8 mouse cellular contexts compared by ENCODE assay signal in the genomic region with DNA sequence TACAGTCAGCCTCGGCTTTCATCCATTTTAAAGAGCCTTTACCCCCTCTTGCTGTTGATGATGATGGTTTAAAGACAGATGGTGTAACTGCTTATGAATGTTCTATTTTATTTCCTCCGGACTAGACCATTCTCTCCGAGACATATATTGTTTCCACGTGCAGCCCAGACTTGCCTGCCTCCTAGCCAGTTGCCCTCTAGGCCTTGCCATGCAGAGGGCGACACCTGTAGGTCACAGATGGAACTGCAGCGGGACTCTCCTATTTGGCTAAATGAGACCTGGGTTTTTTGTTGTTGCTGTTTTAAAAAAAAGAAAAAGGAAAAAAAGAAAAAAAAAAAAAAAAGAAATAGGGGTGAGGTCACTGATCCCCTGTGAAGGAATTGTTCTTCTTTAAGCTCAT.
DNase-seq lines count a peak whose midpoint lies in the region; ATAC-seq and TF ChIP-seq lines count a peak whose summit lies in the region.

No protein-coding gene starts in this region.

- no peak for ATAC-seq in liver, embryonic 14.5 days (ENCODE audit: insufficient read depth)
- peak; percentile 78 for ATAC-seq in neutrophil, adult 5-6 weeks (ENCODE audit: extremely low read depth, insufficient number of reproducible peaks, low FRiP score, poor library complexity, severe bottlenecking)

- no peak overlapping the region for H3K27ac ChIP-seq in liver, embryonic 14.5 days
- H3K27ac ChIP-seq in thymus, adult 2 months (ENCODE audit: control insufficient read depth, insufficient read depth, low read length), result no peak overlapping the region

- no peak overlapping the region for H3K4me2 ChIP-seq in liver, embryonic 14.5 days (ENCODE audit: low read depth)

- H3K27me3 ChIP-seq in liver, embryonic 14.5 days (ENCODE audit: control insufficient read depth, insufficient read depth, low read length), result no peaks in the 10 kb centered on the region
- no peaks in the 10 kb centered on the region for H3K27me3 ChIP-seq in thymus, adult 2 months (ENCODE audit: control insufficient read depth, insufficient read depth, low read length)

- no peak for TF ChIP-seq EP300 in liver, embryonic 14.5 days (IDR thresholded peaks at IDR 0.05; ENCODE audit: low read depth)

- DNase-seq in 416B (ENCODE audit: low read depth) (peak; percentile 88), ZHBTc4 (ENCODE audit: low read depth, low spot score) (peak; percentile 87)
- DNase-seq in cerebellum, postnatal 4 days (ENCODE audit: low spot score in 2 of 2), result peak; percentile 92
- peak; percentile 70 for DNase-seq in gastrocnemius, postnatal 25 days
- peak; percentile 90 for DNase-seq in kidney, postnatal 14 days
- peak in 2 of 3 experiments; percentile 34 to 37 for DNase-seq in liver, embryonic 14.5 days (ENCODE audit: low read depth in 3 of 3, low spot score in 3 of 3)
- peak; percentile 92 for DNase-seq in thymus, adult 2 months

- TF ChIP-seq CTCF in liver, embryonic 14.5 days (IDR thresholded peaks at IDR 0.05; ENCODE audit: low read depth), result peak; percentile 95
- peak; percentile 94 for TF ChIP-seq CTCF in thymus, adult 2 months (IDR thresholded peaks at IDR 0.05; ENCODE audit: borderline replicate concordance, control insufficient read depth, extremely low read depth, insufficient read depth, low read length, poor library complexity)

- no peak overlapping the region for H3K4me3 ChIP-seq in liver, embryonic 14.5 days (ENCODE audit: insufficient read depth in 1 of 2, low read depth in 2 of 2, low read length in 2 of 2)
- no peak overlapping the region for H3K4me3 ChIP-seq in thymus, adult 2 months (ENCODE audit: control insufficient read depth, insufficient read depth, low read length)

- no peaks in the 10 kb centered on the region for H3K9me3 ChIP-seq in liver, embryonic 14.5 days (ENCODE audit: control insufficient read depth, low read length)

- 11% methylated on average over 6 of the region's 6 CpGs for WGBS in liver, embryonic 14.5 days (ENCODE audit: insufficient replicate concordance)
- 10% methylated on average over 6 of the region's 6 CpGs for WGBS in thymus, adult 2 months

- no peak overlapping the region for H3K9ac ChIP-seq in liver, embryonic 14.5 days (replicated peaks)

- no peaks in the 10 kb centered on the region for H3K36me3 ChIP-seq in liver, embryonic 14.5 days (replicated peaks; ENCODE audit: control insufficient read depth, insufficient read depth, low read depth)
- no peaks in the 10 kb centered on the region for H3K36me3 ChIP-seq in thymus, adult 2 months (ENCODE audit: control insufficient read depth, insufficient read depth, low read length)

- H3K4me1 ChIP-seq in liver, embryonic 14.5 days (replicated peaks; ENCODE audit: control insufficient read depth in 2 of 2, insufficient read depth in 2 of 2, low read length in 1 of 2), result peaks cover 0 to 16% of the 10 kb centered on the region in 2 experiments; a peak in 2 of 4 replicates
- peaks cover 34% of the 10 kb centered on the region for H3K4me1 ChIP-seq in thymus, adult 2 months (replicated peaks; ENCODE audit: control insufficient read depth, insufficient read depth, low read length)

- no peak for TF ChIP-seq POLR2A in thymus, adult 2 months (IDR thresholded peaks at IDR 0.05; ENCODE audit: control insufficient read depth, extremely low read depth, insufficient read depth, low read length, poor library complexity)

Comparison
In these comparisons a context has a peak if more than half of its experiments do, and no peak if none do; other contexts are left out.
1. DNase-seq: peak in every context shown above with its lines; median percentile 92 in cerebellum, postnatal 4 days; 92 in thymus, adult 2 months; 90 in kidney, postnatal 14 days; 88 in 416B; 87 in ZHBTc4; 70 in gastrocnemius, postnatal 25 days; 36 in liver, embryonic 14.5 days.